Mouse (Mus musculus) ES-E14 (cell line): ENCODE data around the gene Rbfox1.

Source experiments
- CHD2 ChIP-seq: IDR thresholded peaks from 2 replicates; pipeline ENCODE4 v1.6.1; 2014; ENCODE audit warnings: mild to moderate bottlenecking, low read depth, low read length, inconsistent platforms
- MAFK ChIP-seq: IDR thresholded peaks from 2 replicates; pipeline ENCODE4 v1.6.1; 2014; ENCODE audit warnings: mild to moderate bottlenecking, low read depth, low read length, inconsistent platforms; ENCODE audit not compliant: insufficient read depth
- ZC3H11A ChIP-seq: IDR thresholded peaks from 2 replicates; pipeline ENCODE4 v1.6.1; 2012; ENCODE audit warnings: low read depth, mild to moderate bottlenecking, inconsistent platforms, low read length, borderline replicate concordance
- ZNF384 ChIP-seq: IDR thresholded peaks from 2 replicates; pipeline ENCODE4 v1.6.1; 2012; ENCODE audit warnings: low read depth, low read length, inconsistent platforms

GRCm38 (mm10) chr16:5910742-5911141 lies 25.6 kb downstream of the Rbfox1 start:
- TF ChIP-seq CHD2: no peak
- no peak for TF ChIP-seq MAFK
- TF ChIP-seq ZNF384: no peak
- TF ChIP-seq ZC3H11A: no peak
